Mouse (Mus musculus): ENCODE measurements at regions not wholly inside any gene's neighbourhood (a gene's known extent, or its start where the extent isn't known, plus 50 kb on each side); places are given as distances from the start of the nearest gene placed in this dataset.

DNA sequence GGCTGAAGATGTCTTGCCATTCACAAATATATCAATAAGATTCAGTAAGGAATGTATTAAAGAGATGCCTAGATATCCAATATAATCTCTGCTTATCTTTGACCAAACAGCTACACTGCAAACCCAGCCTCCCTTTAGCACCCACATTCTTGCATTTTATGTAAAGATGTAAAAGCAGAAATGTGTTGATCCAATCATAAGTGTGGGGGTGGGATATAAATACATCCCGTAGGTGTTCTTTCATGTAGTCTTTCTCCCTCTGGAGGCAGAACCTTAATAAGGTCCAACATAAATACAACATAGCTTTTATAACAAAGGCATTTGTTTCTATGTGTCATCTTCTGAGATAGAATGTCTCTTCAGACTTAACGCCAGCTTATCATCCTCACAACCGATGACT is 637.1 kb upstream of the Flrt2 start:
- H3K4me2 ChIP-seq (ENCODE audit: low read depth) = no peak overlapping the region
- no peak overlapping the region for H3K4me3 ChIP-seq (ENCODE audit: low read depth, low read length)
- ATAC-seq (no peak), DNase-seq (no peak)
- H3K36me3 ChIP-seq (ENCODE audit: insufficient read depth) = no peaks in the 10 kb centered on the region
- H3K9me3 ChIP-seq (ENCODE audit: low read length) = no peaks in the 10 kb centered on the region
- H3K9ac ChIP-seq = no peak overlapping the region
- 95% methylated on average over 3 of the region's 3 CpGs for WGBS
- no peak for TF ChIP-seq CTCF (IDR thresholded peaks at IDR 0.05; ENCODE audit: low read depth)
- no peak overlapping the region for H3K27ac ChIP-seq (ENCODE audit: low read depth, low read length)
- H3K4me1 ChIP-seq (ENCODE audit: insufficient read depth) = no peaks in the 10 kb centered on the region
- H3K27me3 ChIP-seq (ENCODE audit: insufficient read depth, low read length) = no peaks in the 10 kb centered on the region

DNA sequence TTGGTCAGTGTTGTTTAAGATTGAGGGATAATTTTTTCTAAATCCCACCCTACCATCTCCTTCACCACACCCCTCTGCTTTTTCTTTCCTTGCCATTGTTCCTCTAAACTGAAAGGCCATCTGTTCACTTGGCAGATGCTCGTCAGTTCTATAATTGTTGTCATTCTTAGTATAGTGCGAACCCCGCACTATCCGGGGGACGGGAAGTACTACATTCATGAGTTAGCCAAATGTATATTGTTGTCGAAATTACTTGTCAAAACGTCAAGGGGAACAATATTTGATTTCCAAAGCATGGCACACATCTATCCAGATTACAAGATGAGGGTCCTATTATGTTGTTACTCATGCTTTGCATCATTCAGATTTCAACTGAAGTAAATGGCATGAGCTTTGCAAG is 635.1 kb upstream of the Flrt2 start:
- no peaks in the 10 kb centered on the region for H3K36me3 ChIP-seq (ENCODE audit: insufficient read depth)
- ATAC-seq (peak; percentile 53; the same call in 1 of the 2 replicates), DNase-seq (peak; percentile 22)
- no peaks in the 10 kb centered on the region for H3K4me1 ChIP-seq (ENCODE audit: insufficient read depth)
- no peak overlapping the region for H3K9ac ChIP-seq
- 25% methylated on average over 7 of the region's 7 CpGs for WGBS
- H3K4me3 ChIP-seq (ENCODE audit: low read depth, low read length) = no peak overlapping the region
- H3K9me3 ChIP-seq (ENCODE audit: low read length) = no peaks in the 10 kb centered on the region
- no peak for TF ChIP-seq CTCF (IDR thresholded peaks at IDR 0.05; ENCODE audit: low read depth)
- no peak overlapping the region for H3K4me2 ChIP-seq (ENCODE audit: low read depth)
- no peak overlapping the region for H3K27ac ChIP-seq (ENCODE audit: low read depth, low read length)
- no peaks in the 10 kb centered on the region for H3K27me3 ChIP-seq (ENCODE audit: insufficient read depth, low read length)

DNA sequence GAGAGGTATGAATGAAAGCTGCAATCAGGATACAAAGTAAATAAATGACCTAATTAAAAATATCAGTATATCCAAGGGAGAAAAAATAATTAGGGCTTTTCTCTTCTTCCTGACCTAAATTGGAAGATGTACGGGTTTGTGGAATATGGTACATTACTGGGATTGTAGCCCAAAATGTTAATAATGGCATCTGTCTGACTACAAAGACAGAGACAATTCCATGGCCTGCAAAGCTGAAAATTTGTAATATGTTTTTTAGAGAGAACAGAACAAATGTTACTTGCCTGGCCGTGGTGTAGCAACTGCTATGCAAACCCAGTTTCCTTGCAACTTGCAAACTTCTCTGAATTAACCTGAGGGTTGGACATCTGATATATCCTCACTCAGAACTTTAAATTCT is 632.6 kb upstream of the Flrt2 start:
- H3K36me3 ChIP-seq (ENCODE audit: insufficient read depth) = no peaks in the 10 kb centered on the region
- H3K9me3 ChIP-seq (ENCODE audit: low read length) = no peaks in the 10 kb centered on the region
- no peak overlapping the region for H3K4me3 ChIP-seq (ENCODE audit: low read depth, low read length)
- H3K9ac ChIP-seq = no peak overlapping the region
- no peak overlapping the region for H3K27ac ChIP-seq (ENCODE audit: low read depth, low read length)
- DNase-seq = no peak
- 41% methylated on average over 2 of the region's 2 CpGs for whole genome bisulfite sequencing
- H3K4me2 ChIP-seq (ENCODE audit: low read depth) = no peak overlapping the region
- no peaks in the 10 kb centered on the region for H3K4me1 ChIP-seq (ENCODE audit: insufficient read depth)
- TF ChIP-seq CTCF (IDR thresholded peaks at IDR 0.05; ENCODE audit: low read depth) = no peak
- no peak for ATAC-seq
- no peaks in the 10 kb centered on the region for H3K27me3 ChIP-seq (ENCODE audit: insufficient read depth, low read length)

DNA sequence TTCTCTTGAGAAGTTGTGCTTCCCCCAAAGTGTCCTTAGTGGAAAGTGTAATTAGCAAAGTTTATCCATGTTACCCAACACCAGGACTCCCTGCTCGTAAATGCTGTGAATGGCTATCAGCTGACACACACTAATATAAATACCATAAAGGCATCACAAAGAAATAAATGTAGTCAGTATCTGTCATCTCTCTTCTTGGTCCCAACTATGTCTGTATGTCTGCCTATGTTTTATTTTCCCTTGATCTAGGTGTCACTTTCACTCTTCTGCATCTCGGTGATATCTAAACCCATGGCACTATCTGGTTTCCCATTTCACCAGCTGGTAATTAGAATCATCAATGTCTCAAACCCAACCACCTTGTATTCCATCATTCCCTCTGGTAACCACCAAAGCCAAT is 619.7 kb upstream of the Flrt2 start:
- no peak for DNase-seq
- H3K27me3 ChIP-seq (ENCODE audit: insufficient read depth, low read length) = no peaks in the 10 kb centered on the region
- no peaks in the 10 kb centered on the region for H3K9me3 ChIP-seq (ENCODE audit: low read length)
- H3K27ac ChIP-seq (ENCODE audit: low read depth, low read length) = no peak overlapping the region
- WGBS = 86% methylated on average over 2 of the region's 2 CpGs
- H3K9ac ChIP-seq = no peak overlapping the region
- no peaks in the 10 kb centered on the region for H3K4me1 ChIP-seq (ENCODE audit: insufficient read depth)
- no peaks in the 10 kb centered on the region for H3K36me3 ChIP-seq (ENCODE audit: insufficient read depth)
- TF ChIP-seq CTCF (IDR thresholded peaks at IDR 0.05; ENCODE audit: low read depth) = no peak
- H3K4me2 ChIP-seq (ENCODE audit: low read depth) = no peak overlapping the region
- ATAC-seq = no peak
- no peak overlapping the region for H3K4me3 ChIP-seq (ENCODE audit: low read depth, low read length)

DNA sequence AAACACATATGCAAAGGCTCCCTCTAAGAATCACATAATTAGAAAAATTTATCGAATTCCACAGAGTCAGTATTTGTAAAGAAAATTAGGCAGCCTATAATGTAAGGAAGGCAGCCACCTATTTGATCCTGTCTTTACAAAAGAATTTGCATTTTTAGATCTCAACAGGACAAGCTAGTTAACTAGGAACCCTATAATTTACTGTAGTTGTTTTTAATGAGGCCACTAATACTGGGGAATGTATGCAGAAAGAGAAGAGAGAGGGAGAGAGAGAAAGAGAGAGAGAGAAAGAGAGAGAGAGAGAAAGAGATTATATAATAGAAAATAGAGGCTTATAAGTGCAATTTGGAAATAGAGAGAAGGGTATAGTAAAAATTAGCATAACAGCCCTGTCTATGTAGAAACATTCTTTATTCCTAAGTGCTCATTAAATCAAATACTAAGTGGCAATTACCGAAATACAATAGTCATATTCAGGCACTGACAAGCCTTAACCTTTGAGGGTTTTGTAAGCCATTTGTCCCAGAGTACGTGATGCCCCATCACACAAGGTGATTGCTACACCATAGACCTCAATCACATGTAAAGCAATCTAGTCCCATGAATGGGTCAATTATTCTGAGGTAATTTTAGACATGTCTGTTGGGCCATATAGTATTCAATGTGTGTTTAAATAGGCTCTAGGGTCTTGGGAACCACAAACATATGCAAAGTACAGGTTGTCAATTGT is 572.6 kb upstream of the Flrt2 start:
- Histone ChIP-seq H3K27ac (ENCODE audit: low read depth, low read length) (no peak overlapping the region), H3K9me3 (ENCODE audit: low read length) (no peaks in the 10 kb centered on the region), H3K4me2 (ENCODE audit: low read depth) (no peak overlapping the region), H3K4me1 (ENCODE audit: insufficient read depth) (no peaks in the 10 kb centered on the region), H3K9ac (no peak overlapping the region), H3K36me3 (ENCODE audit: insufficient read depth) (no peaks in the 10 kb centered on the region), H3K27me3 (ENCODE audit: insufficient read depth, low read length) (no peaks in the 10 kb centered on the region), H3K4me3 (ENCODE audit: low read depth, low read length) (no peak overlapping the region)
- ATAC-seq (no peak; the same call in 1 of the 2 replicates), DNase-seq (no peak)
- TF ChIP-seq CTCF (IDR thresholded peaks at IDR 0.05; ENCODE audit: low read depth) = no peak
- 18% methylated on average over 3 of the region's 3 CpGs for WGBS

DNA sequence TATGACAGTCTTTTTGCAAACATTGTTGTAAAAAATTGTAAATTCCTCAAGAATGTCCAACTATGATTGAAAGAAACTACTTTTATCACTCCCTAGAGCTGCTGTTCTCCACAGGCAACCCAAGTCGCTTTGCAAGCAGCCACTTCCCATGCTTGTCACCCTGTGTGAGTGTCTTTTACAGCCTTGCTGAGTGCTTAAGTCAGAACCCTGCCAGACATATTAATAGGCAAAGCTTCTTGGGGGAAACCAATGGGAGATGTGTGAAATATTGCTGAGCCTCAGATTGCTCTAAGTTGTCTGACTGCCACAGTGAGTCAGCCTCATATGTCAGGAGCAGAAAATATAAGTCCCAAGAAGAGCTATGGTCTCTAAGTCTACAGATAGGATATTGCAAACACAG is 559.2 kb upstream of the Flrt2 start:
- H3K36me3 ChIP-seq (ENCODE audit: insufficient read depth) = no peaks in the 10 kb centered on the region
- no peak overlapping the region for H3K27ac ChIP-seq (ENCODE audit: low read depth, low read length)
- no peak for TF ChIP-seq CTCF (IDR thresholded peaks at IDR 0.05; ENCODE audit: low read depth)
- no peaks in the 10 kb centered on the region for H3K9me3 ChIP-seq (ENCODE audit: low read length)
- ATAC-seq (0 out of 2 replicates have a peak, but pooled peaks have one; percentile 20), DNase-seq (peak; percentile 24)
- no peaks in the 10 kb centered on the region for H3K27me3 ChIP-seq (ENCODE audit: insufficient read depth, low read length)
- no peak overlapping the region for H3K4me3 ChIP-seq (ENCODE audit: low read depth, low read length)
- H3K9ac ChIP-seq = no peak overlapping the region
- no peaks in the 10 kb centered on the region for H3K4me1 ChIP-seq (ENCODE audit: insufficient read depth)
- 65% methylated on average over 1 of the region's 1 CpGs for WGBS
- no peak overlapping the region for H3K4me2 ChIP-seq (ENCODE audit: low read depth)

DNA sequence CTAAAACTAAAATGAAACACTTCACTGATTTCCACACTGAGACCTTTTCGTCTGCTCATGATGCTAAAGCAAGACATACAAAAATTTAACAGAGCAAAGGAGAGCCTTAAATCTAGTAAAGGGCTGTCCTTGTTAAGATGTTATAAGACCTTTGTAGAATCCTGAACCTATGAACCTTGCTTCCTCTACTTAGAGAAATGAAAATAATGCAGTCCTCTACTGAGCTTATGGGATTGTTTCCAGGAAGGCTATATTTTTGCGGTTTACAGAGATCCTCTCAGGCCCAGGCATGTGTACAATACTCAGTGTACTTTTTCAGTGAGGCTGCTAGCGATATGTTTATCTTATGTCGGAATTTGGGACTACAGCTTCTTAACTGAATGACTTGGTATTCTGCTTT is 558.5 kb upstream of the Flrt2 start:
- no peak for TF ChIP-seq CTCF (IDR thresholded peaks at IDR 0.05; ENCODE audit: low read depth)

More for the DNA sequence above, 558.5 kb upstream of the Flrt2 start:
- no peaks in the 10 kb centered on the region for H3K27me3 ChIP-seq (ENCODE audit: insufficient read depth, low read length)
- H3K27ac ChIP-seq (ENCODE audit: low read depth, low read length) = no peak overlapping the region
- H3K36me3 ChIP-seq (ENCODE audit: insufficient read depth) = no peaks in the 10 kb centered on the region
- H3K4me3 ChIP-seq (ENCODE audit: low read depth, low read length) = no peak overlapping the region
- ATAC-seq (no peak), DNase-seq (no peak)
- no peak overlapping the region for H3K4me2 ChIP-seq (ENCODE audit: low read depth)
- 91% methylated on average over 4 of the region's 4 CpGs for WGBS
- H3K9me3 ChIP-seq (ENCODE audit: low read length) = no peaks in the 10 kb centered on the region
- no peaks in the 10 kb centered on the region for H3K4me1 ChIP-seq (ENCODE audit: insufficient read depth)
- no peak overlapping the region for H3K9ac ChIP-seq
